Mouse (Mus musculus) megakaryocyte-erythroid progenitor cell, adult 5 weeks (primary cell): ENCODE measurements around the gene Copz2. TPM values are rescaled to one million over a fixed set of nuclear protein-coding genes. Genes with fewer than 3 reads are reported as not detected.

Experiments used
- polyA plus RNA-seq: library from polyadenylated mRNA; stranded (reverse); fragments of >175 nt; gene quantifications from 2 replicates; pipeline ENCODE4 v1.2.3, GENCODE M21; 2012

The Copz2 gene
- polyA plus RNA-seq = 4.2 and 5.6 TPM in 2 replicates

DNA sequence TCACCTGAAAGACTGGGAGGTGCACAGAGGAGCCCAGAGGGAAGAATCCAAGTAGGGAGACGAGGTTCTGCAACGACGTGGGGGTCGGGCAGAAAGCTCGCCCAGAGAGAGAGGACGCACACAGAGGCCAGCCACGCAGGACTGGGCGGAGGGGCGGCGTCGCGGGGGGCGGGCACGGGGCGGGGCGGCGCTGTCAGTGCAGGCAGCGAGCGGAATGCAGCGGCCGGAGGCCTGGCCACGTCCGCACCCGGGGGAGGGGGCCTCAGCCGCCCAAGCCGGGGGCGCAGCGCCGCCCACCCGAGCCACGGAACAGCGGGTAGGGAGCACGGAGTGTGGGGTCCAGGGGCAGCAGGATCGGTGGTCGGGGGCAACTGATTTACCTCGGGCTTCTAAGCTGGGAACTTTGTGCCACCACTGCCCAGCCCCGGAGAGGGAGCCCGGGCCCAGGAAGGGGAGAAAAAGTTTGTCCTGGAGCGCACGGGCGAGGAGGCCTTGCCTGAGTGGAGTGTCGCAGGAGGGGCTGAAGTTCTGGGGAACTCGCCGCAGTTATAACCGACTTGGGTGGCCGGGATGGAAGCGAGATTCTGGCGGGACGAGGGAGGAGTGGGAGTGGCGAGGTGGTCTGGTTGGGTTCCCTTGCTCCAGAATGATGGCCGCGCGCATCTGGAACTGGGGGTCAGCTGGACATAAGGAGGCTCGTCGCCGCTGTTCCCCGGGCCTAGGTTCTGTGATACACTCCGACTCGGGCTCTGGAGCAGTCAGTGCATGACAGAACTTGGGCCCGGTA lies at the start of gene Copz2:
Copz2 (plus strand) TSS at position 190 of the 787 bp plus-strand sequence.

DNA sequence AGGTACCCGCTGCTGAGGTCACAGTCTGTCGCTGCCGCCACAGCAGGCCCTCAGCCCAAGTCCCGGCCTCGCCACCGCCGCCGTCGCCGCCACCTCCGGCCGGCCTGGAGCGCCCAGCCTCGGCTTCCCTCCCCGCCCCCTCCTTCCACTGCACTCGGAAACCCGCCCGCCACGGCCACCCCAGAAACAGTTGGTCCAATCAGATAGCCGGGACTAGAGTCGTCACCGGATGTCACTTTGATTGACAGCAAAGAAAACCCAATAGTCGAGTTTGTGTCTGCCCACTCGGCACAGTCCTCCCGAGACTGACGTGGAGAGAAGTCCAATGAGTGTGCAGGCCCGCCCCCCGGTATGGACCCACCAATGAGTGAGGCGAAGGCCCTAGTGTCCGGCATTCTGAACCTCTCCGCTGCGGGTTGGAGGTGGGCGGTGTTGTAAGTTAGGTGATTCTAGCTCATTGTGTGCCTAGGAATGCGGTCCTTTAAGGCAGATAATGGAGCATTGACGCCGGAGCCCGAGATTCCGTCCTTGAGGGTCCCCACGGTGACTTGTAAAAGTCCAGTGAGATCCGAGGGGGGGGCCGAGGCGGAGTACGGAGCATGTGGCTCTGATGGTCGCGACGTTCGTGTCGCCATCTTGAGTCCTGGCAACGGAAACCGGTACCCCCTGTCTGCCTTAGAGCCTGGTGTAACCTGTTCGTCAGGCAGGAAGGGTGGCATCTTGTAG lies 19.7 kb upstream of the Copz2 start, which contains the start of gene Nfe2l1:
Nfe2l1 (minus strand) TSS at position 156 of the 726 bp plus-strand sequence.

Other genes starting within 250 kb of the Copz2 start
- 10.9 and 11.4 TPM in 2 replicates for gene Snx11, start 72.3 kb upstream of the Copz2 start, polyA plus RNA-seq
- 41.6 and 69.2 TPM in 2 replicates for gene Cbx1, start 60.7 kb upstream of the Copz2 start, polyA plus RNA-seq
- 47.8 and 52.1 TPM in 2 replicates for gene Nfe2l1, start 19.9 kb upstream of the Copz2 start, polyA plus RNA-seq
- 70.4 and 75.0 TPM in 2 replicates for gene Cdk5rap3, start 66.6 kb downstream of the Copz2 start, polyA plus RNA-seq
- gene Prr15l, start 78.2 kb downstream of the Copz2 start, polyA plus RNA-seq = not detected in 2 replicates
- gene Pnpo, start 94.1 kb downstream of the Copz2 start, polyA plus RNA-seq = 18.1 and 21.9 TPM in 2 replicates
- 60.4 and 68.0 TPM in 2 replicates for gene Sp2, start 133.1 kb downstream of the Copz2 start, polyA plus RNA-seq
- gene Sp6, start 163.5 kb downstream of the Copz2 start, polyA plus RNA-seq = 0.17 and 0.29 TPM in 2 replicates
- 33.6 and 35.9 TPM in 2 replicates for gene Scrn2, start 180.1 kb downstream of the Copz2 start, polyA plus RNA-seq
- 0.11 and 0.15 TPM in 2 replicates for gene Lrrc46, start 191.5 kb downstream of the Copz2 start, polyA plus RNA-seq
- 36.3 and 38.0 TPM in 2 replicates for gene Mrpl10, start 191.7 kb downstream of the Copz2 start, polyA plus RNA-seq
- gene Osbpl7, start 200.8 kb downstream of the Copz2 start, polyA plus RNA-seq = 30.5 and 34.3 TPM in 2 replicates